Mouse (Mus musculus) midbrain, embryonic 12.5 days (tissue): ENCODE measurements around the gene Nenf. TPM values are rescaled to one million over a fixed set of nuclear protein-coding genes. Genes with fewer than 3 reads are reported as not detected.

Experiments used
- ATAC-seq: fragments of 200-750 bp; cut with Nextera tagmentation; 2 replicates; pipeline ENCODE4 v1.8.0; 2017; ENCODE audit warnings: low read depth, moderate TSS enrichment, moderate library complexity; ENCODE audit not compliant: low FRiP score
- H3K27ac ChIP-seq: fragments of 300-500 bp; sonication (generic); replicated peaks from 2 replicates; pipeline ENCODE4 v1.5.1; 2016; ENCODE audit warnings: mild to moderate bottlenecking
- H3K27me3 ChIP-seq: fragments of 300-500 bp; sonication (generic); 2 replicates; pipeline ENCODE4 v1.6.1; 2016; ENCODE audit warnings: mild to moderate bottlenecking
- H3K36me3 ChIP-seq: fragments of 300-500 bp; sonication (generic); 2 replicates; pipeline ENCODE4 v1.6.1; 2016
- H3K4me1 ChIP-seq: fragments of 300-500 bp; sonication (generic); 2 replicates; pipeline ENCODE4 v1.6.1; 2016
- H3K4me2 ChIP-seq: fragments of 300-500 bp; sonication (generic); replicated peaks from 2 replicates; pipeline ENCODE4 v1.6.1; 2016; ENCODE audit warnings: mild to moderate bottlenecking, moderate library complexity
- H3K4me3 ChIP-seq: fragments of 300-500 bp; sonication (generic); 2 replicates; pipeline ENCODE4 v1.5.1; 2016; ENCODE audit warnings: mild to moderate bottlenecking
- H3K9ac ChIP-seq: fragments of 300-500 bp; sonication (generic); replicated peaks from 2 replicates; pipeline ENCODE4 v1.6.1; 2016; ENCODE audit warnings: mild to moderate bottlenecking, moderate library complexity
- H3K9me3 ChIP-seq: fragments of 300-500 bp; sonication (generic); 2 replicates; pipeline ENCODE4 v1.6.1; 2016; ENCODE audit warnings: mild to moderate bottlenecking
- WGBS: fragments of 180-500 bp; shearing (Covaris S2); methylation state at CpG from one replicate; pipeline ENCODE4 v1.1.7; 2016; 5-methylcytosine and 5-hydroxymethylcytosine counted together
- polyA plus RNA-seq: library from polyadenylated mRNA; unstranded; fragments of >200 nt; fragmentation: Nextera tagmentation; extraction: Ambion mirVana; gene quantifications from 2 replicates; pipeline ENCODE4 v1.2.1, GENCODE M21; 2016

Nenf gene
- polyA plus RNA-seq, 1 experiment from 2014 or later, result 77.4 TPM

GRCm38 (mm10) chr1:191257351-191257771 is 60.6 kb downstream of the Nenf start:
- H3K27ac ChIP-seq, result no peak overlapping the region
- 85% methylated on average over 3 of the region's 3 CpGs for WGBS
- peaks cover 8% of the 10 kb centered on the region for H3K27me3 ChIP-seq

More at GRCm38 (mm10) chr1:191257351-191257771, 60.6 kb downstream of the Nenf start:
- no peak overlapping the region for H3K9ac ChIP-seq
- no peaks in the 10 kb centered on the region for H3K4me1 ChIP-seq
- H3K9me3 ChIP-seq, result no peaks in the 10 kb centered on the region
- ATAC-seq, result no peak
- no peak overlapping the region for H3K4me2 ChIP-seq
- H3K36me3 ChIP-seq, result no peaks in the 10 kb centered on the region
- H3K4me3 ChIP-seq, result no peak overlapping the region

Other genes starting within 250 kb of the Nenf start
- gene Batf3, start 220.3 kb downstream of the Nenf start, polyA plus RNA-seq, result 2.1 and 3.6 TPM in 2 replicates
- gene Fam71a, start 153.4 kb downstream of the Nenf start, polyA plus RNA-seq, result not detected in 2 replicates
- gene Atf3, start 100.2 kb downstream of the Nenf start, polyA plus RNA-seq, result 1.5 and 2.1 TPM in 2 replicates
- gene Tmem206, start 7.7 kb upstream of the Nenf start, polyA plus RNA-seq, result 39.3 and 39.6 TPM in 2 replicates
- gene Ppp2r5a, start 85.1 kb upstream of the Nenf start, polyA plus RNA-seq, result 11.3 and 12.3 TPM in 2 replicates